Mouse (Mus musculus): ENCODE measurements at regions not wholly inside any gene's neighbourhood (a gene's known extent, or its start where the extent isn't known, plus 50 kb on each side); places are given as distances from the start of the nearest gene placed in this dataset.

DNA sequence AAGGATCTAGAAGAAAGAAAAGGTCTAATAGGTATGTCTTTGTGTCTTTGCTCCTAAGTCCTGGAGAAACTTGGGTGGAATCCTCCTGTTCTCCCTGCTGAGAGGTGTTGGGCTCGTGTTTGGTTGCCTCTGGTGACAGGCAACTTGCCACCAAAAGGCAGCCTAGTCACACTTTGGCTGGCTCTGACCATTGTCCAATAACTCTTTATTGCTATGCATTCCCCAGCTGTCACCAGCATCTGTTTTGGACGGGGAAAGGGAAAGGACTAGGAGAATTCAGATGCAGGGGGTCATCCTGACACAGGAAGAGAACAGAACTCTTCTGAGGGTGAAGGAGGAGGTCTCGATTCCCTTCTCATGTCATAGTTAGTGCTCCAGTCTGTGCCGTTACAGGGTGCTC lies 220.9 kb downstream of the Zfp36l1 start:
- TF ChIP-seq CTCF (IDR thresholded peaks at IDR 0.05; ENCODE audit: borderline replicate concordance, extremely low read depth, insufficient read depth, insufficient read length) (no peak), POLR2A (IDR thresholded peaks at IDR 0.05; ENCODE audit: borderline replicate concordance, extremely low read depth, insufficient read depth, insufficient read length, poor library complexity, severe bottlenecking) (no peak)
